Mouse (Mus musculus) kidney, adult 18-20 months (tissue): ENCODE measurements around the gene Tmem253.
"Not testable (repeated sequence)": the region's sequence is repeated elsewhere in the genome, so short reads cannot be mapped to it uniquely, and the experiment has no call there.

Experiments
- DNase-seq: peaks from one replicate; pipeline ENCODE4 v3.0.0; 2021

Gene Tmem253

DNA sequence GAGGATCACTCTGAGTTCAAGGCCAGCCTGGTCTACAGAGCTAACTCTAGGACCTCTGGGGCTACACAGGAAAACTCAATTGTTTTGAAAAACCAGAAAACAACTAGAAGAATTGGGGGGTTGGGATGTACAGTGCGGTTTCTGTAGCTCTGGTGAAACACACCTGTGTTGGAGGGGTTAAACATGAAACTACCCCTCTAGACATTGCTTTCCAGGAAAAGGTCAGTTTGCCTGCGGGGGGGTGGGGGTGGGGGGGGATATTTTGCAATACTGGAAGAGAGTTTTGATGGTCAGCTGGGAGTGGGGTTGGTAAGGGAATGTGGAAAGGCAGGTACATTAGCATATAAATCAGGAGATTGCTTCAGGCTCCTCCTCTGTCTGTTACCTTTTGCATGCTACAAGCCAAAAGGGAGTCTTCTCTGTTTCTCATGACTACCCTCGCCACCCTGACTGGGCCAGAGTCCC, 6.8 kb downstream of the Tmem253 start:
- no peak for DNase-seq

DNA sequence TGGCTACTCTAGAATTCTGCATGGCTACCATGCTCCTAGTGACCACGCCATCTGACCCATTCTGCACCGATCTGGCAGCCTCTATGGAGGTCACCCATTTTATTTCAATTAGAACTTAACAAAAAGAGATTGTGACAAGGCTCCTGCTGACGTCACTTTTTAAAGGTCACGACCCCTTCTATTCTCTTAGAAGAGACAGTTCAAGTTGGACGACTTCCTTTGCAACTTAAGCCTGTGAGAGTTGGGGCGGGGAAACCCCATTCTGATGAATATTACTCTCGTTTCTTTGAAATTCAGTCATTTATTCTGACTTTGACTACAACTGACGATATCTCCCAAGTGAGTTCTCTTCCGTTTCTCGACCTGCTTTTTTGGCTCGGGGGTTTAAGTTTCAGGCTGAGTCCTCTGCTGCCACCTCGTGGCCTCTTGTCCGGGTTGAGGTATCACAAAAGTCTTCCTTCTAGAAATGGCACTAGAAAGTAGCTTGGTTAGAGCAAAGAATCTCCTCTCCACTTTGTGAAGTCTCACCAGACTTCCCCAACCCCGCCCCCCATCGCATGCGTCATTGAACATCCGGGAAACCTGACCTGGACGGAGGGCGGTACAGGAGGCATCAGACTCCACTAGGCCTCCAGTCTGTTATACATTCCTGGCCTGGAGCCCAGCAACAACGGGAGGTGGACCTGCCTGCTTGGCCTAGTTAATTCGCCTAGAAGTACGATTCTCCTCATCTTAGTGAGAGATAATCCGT, 7.4 kb downstream of the Tmem253 start:
- DNase-seq: peak; percentile 93

DNA sequence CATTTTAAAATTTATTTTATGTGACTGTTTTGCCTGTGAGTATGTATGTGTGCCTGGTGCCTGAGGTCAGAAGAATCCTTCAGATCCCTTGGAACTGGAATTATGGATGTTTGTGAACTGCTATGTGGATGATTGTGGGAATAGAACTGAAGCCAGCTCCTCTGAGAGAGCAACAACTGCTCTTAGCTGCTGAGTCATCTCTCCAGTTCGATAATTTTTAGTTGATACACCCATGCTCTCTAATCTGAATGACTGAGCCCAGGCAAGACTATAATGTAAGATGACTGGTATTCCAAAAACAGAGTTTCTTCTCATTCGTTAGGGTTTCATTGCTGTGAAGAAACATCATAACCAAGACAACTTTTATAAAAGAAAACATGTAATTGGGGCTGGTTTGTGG, 8.7 kb downstream of the Tmem253 start:
- no peak for DNase-seq

- no peak for DNase-seq
These were observed 10.9 kb downstream of the Tmem253 start for GRCm38 (mm10) chr14:52026342-52026741.

DNA sequence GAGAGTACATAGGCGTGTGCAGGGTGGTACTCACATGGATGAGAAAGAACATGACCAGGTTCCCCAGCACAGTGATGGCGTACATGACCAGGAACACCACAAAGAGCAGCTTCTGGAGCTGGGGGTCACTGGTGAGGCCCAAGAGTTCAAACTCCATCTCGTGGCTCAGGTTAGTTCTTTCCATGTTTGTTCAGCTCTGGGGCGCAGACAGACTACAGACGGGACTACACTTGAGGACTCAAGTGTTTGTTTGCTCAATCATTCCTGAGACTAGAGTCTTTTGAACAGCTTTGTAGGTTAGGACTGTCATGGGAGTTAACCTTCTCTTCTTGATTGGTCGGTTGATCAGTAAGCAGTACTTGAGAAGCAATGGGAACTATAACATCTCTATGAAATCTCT, 20.5 kb downstream of the Tmem253 start:
- no peak for DNase-seq

DNA sequence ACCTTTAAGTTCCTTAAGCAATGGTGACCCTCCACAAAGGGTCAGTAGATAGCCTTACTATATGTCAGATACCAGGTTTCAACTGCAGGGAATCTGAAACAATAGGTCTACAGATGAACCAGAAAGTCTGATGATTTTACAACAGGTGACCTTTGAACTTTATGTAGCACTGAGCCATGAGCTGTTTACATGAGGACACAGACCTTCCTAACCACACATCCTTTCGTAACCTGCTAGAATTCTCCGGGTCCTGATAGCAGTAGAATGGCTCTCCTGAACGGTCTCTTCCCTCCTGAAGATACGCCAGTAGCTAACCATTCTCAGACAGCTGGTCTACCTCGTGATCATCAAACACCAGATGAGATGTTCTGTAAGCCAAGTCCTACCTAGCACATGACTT, 23.9 kb downstream of the Tmem253 start:
- no peak for DNase-seq

GRCm38 (mm10) chr14:52042359-52042758, 26.9 kb downstream of the Tmem253 start, which contains the start of gene Olfr221:
Olfr221 (minus strand) TSS chr14:52042459.
- DNase-seq: not testable (repeated sequence)

GRCm38 (mm10) chr14:52043446-52043845, 28.0 kb downstream of the Tmem253 start:
- DNase-seq: no peak

GRCm38 (mm10) chr14:52044901-52045678, 29.6 kb downstream of the Tmem253 start:
- DNase-seq: no peak

DNA sequence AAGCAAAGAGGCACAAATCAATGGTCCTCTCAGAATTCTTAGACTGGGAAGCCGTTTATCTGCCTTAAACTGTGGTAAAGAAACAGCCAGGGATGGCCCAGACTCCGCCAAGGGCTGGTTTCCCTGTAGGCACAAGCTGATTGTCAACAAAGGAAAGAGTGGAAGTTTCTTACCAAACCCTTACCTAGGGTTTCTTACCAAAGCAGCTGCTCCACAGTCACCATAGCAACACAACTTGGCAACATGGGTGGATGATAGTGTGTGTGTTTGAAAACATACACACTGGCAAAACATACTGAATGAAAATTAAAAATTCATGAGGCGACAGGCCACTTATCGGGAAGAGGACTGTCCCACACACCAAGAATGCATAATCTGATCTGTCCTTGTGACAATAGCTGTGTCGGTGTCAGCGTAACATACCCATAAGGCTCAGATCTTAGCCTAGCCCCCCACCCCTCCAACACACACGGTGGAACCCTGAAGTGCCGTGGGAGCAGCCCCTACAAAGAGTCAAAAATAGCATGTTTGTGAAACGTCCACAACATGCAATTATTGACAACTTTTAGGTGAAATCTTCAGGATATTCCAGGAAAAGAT, 30.6 kb downstream of the Tmem253 start:
- DNase-seq: no peak

DNA sequence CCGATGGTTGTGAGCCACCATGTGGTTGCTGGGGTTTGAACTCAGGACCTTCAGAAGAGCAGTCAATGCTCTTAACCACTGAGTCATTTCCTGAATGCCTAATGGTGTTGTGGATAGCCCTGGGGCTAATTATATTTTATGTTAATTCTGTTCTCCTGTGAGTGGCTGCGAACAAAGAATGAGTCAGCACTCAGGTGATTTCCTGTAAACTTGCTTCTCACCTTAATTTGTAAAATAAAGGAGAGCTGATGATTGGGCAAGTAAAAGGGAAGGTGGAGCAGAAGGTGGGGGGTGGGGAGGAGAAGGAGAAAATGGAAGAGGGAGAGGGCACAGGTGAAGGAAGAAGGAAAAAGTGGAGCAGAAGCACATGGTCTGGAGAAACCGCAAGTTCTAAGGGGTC, 37.3 kb downstream of the Tmem253 start:
- not testable (repeated sequence) for DNase-seq

DNA sequence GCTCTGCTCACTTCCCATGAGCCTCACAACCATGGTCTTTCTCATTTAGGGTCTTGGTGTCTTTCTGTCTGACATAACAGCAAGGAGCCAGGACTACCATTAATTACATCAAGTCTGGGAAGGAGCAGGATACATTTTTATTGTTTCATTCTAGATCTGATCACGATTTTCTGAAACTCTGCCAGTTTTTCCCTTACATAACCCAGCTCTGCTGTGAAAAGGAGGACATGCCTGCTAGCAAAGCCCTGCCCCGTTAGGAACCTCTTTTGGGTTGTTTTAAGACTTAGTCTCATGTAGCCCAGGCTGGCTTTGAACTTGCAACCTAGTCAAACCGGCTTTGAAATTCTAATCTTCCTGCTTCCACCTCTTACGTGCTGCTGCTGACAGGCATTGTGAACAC, 44.5 kb downstream of the Tmem253 start:
- no peak for DNase-seq

DNA sequence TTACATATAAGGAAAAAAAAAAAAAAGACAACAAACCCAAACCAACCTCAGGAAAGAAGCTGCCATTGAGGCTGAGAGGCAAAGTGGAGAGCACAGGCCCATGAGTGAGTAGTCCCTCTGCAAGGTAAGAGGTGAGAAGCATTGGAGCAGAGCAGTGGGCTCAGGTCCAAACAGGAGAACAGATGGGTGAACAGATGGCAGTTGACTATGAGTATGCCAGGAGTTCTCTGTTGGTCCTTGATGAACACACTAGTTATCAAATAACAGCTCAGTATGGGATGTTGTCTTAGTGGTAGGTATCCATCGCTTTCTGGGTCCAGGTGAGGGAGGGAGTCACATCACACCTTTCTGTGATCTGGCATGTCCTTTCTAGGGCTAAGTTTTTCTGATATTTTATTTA, 45.3 kb downstream of the Tmem253 start:
- no peak for DNase-seq

- DNase-seq: no peak
These were observed 46.3 kb downstream of the Tmem253 start for GRCm38 (mm10) chr14:52061798-52062197.

DNA sequence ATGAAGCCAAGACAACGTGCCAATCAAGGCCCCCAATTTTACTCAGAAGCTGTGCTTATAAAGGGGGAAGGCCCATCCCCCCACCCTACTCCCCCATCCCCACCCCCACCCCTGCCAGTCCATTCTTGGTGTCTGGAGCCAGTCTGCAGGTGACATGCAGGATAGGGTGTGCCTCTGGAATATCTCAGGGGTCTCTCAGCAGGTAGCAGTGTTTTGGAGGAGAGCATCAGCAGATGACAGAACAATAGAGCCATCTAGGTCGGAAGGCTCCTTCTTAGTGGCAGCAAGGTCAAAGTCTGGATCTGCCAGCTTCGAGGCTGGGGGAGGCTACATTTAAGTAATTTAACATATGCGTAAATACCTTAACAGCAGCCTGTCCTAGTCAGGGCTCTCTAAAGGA, 50.7 kb downstream of the Tmem253 start:
- DNase-seq: no peak
